Mouse (Mus musculus): ENCODE data around the gene Arhgap17.

Gene Arhgap17

GRCm38 (mm10) chr7:123369759-123370481, at the start of gene Arhgap17, which contains the start of gene Lcmt1:
TSS of gene Arhgap17 (minus strand) at chr7:123369915.
TSS of gene Lcmt1 (plus strand) at chr7:123369784.
- CTCF ChIA-PET, result no interaction called here

GRCm38 (mm10) chr7:123417661-123418060, 47.9 kb upstream of the Arhgap17 start:
- CTCF ChIA-PET, result no interaction called here

- CTCF ChIA-PET, result no interaction called here
These were observed 47.1 kb upstream of the Arhgap17 start for GRCm38 (mm10) chr7:123416803-123417202.

GRCm38 (mm10) chr7:123412143-123412542, 42.4 kb upstream of the Arhgap17 start:
- CTCF ChIA-PET, result no interaction called here

- CTCF ChIA-PET, result no interaction called here
These were observed 41.4 kb upstream of the Arhgap17 start for GRCm38 (mm10) chr7:123411109-123411508.

- CTCF ChIA-PET, result no interaction called here
These were observed 40.8 kb upstream of the Arhgap17 start for GRCm38 (mm10) chr7:123410502-123410901.

- CTCF ChIA-PET, result no interaction called here
These were observed 37.3 kb upstream of the Arhgap17 start for GRCm38 (mm10) chr7:123406988-123407387.

GRCm38 (mm10) chr7:123405619-123406018, 35.9 kb upstream of the Arhgap17 start:
- CTCF ChIA-PET, result no interaction called here

- CTCF ChIA-PET, result no interaction called here
These were observed 34.5 kb upstream of the Arhgap17 start for GRCm38 (mm10) chr7:123404198-123404597.

- CTCF ChIA-PET, result no interaction called here
These were observed 31.4 kb upstream of the Arhgap17 start for GRCm38 (mm10) chr7:123401121-123401520.

GRCm38 (mm10) chr7:123399286-123399685, 29.6 kb upstream of the Arhgap17 start:
- CTCF ChIA-PET, result no interaction called here

- CTCF ChIA-PET, result no interaction called here
These were observed 29.1 kb upstream of the Arhgap17 start for GRCm38 (mm10) chr7:123398828-123399227.

GRCm38 (mm10) chr7:123397931-123398330, 28.2 kb upstream of the Arhgap17 start:
- CTCF ChIA-PET, result interaction anchor here (0.5 to 0.6 kb wide), 2 partner anchors 68 to 458 kb away, joined by 3 to 4 read pairs; no protein-coding TSS in a partner anchor

- CTCF ChIA-PET, result interaction anchor here (0.6 to 0.7 kb wide), 2 partner anchors 68 to 522 kb away, joined by 4 to 5 read pairs; no protein-coding TSS in a partner anchor
These were observed 27.7 kb upstream of the Arhgap17 start for GRCm38 (mm10) chr7:123397369-123397768.

GRCm38 (mm10) chr7:123396900-123397299, 27.2 kb upstream of the Arhgap17 start:
- CTCF ChIA-PET, result interaction anchor here (0.7 kb wide), 1 partner anchor 522 kb away, joined by 5 read pairs; no protein-coding TSS in a partner anchor

- CTCF ChIA-PET, result no interaction called here
These were observed 24.6 kb upstream of the Arhgap17 start for GRCm38 (mm10) chr7:123394271-123394670.

- CTCF ChIA-PET, result no interaction called here
These were observed 20.1 kb upstream of the Arhgap17 start for GRCm38 (mm10) chr7:123389686-123390280.

GRCm38 (mm10) chr7:123385693-123386407, 16.1 kb upstream of the Arhgap17 start:
- CTCF ChIA-PET, result no interaction called here

GRCm38 (mm10) chr7:123377443-123378400, 8.0 kb upstream of the Arhgap17 start:
- CTCF ChIA-PET, result interaction anchor here (0.6 kb wide), 1 partner anchor 39 kb away, joined by 3 read pairs; no protein-coding TSS in a partner anchor

- CTCF ChIA-PET, result no interaction called here
These were observed 1.8 kb upstream of the Arhgap17 start for GRCm38 (mm10) chr7:123371501-123371900.

GRCm38 (mm10) chr7:123370700-123371099, 985 bp upstream of the Arhgap17 start:
- CTCF ChIA-PET, result no interaction called here
